Mouse (Mus musculus): ENCODE measurements around the gene Babam2.

GRCm38 (mm10) chr5:32102971-32103431 lies 405.5 kb downstream of the Babam2 start:
- TF ChIP-seq CTCF (IDR thresholded peaks at IDR 0.05; ENCODE audit: low read depth, low read length) (no peak), POLR2A (IDR thresholded peaks at IDR 0.05; ENCODE audit: insufficient read depth, low read length) (no peak), EP300 (IDR thresholded peaks at IDR 0.05; ENCODE audit: insufficient read depth, low read depth, low read length) (no peak)
